Mouse (Mus musculus): ENCODE results near the gene Uts2. TPM values are rescaled to one million over a fixed set of nuclear protein-coding genes. Genes with fewer than 3 reads are reported as not detected.

The Uts2 gene
- not detected for total RNA-seq (2021)
- long read RNA-seq, experiment 1, partial matches to known transcripts, result 0 of 3 reads
- long read RNA-seq, experiment 1, other reads (novel, unspliced or antisense), result 3 of 3 reads
- long read RNA-seq, experiment 2, result 0 reads

DNA sequence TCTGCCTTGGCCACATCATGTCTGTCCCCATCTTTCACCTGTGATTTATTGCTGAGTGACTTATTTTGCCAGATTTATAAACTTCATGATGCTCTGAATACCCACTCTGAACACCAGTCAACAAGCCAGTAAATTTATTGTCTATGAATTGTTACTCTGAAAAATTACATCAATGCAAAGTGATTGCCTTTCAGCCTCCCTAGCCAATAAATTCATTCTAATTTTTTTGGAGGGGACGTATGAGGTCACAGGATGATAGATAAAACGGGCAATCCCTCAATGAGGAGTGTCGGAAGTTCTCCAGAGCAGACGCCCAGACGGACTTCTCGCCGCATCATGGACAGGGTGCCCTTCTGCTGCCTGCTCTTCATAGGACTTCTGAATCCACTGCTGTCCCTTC is at the start of gene Uts2:
Gene Uts2 (plus strand): TSS at position 301 of the 400 bp plus-strand sequence.
- no peak for DNase-seq (ENCODE audit: low spot score in 2 of 2)

DNA sequence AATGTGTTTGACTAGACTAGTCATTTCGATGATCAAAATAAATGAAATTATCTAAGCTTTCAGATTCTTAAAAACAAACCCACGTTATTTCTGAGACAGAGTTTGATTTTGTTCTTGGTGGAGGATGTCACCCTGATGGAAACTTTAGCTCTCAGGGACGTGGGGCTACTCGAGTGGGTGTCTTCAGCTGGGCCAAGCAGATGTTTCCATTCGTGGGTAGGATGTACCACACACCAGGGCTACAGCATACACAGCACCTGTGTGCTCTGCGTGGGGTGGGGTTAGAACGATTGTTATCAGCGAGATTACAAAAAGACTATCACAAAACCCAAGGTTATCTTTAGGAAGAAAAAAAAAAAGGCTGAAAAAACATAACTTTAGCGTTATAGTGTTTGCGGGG is 45.9 kb upstream of the Uts2 start:
- no peak for DNase-seq (ENCODE audit: low spot score in 2 of 2)

- peak in 1 of 2 experiments; percentile 32 for DNase-seq (ENCODE audit: low spot score in 2 of 2)
These were observed 40.4 kb upstream of the Uts2 start for GRCm38 (mm10) chr4:150956369-150957105.

- DNase-seq (ENCODE audit: low spot score in 2 of 2), result no peak
These were observed 39.8 kb upstream of the Uts2 start for GRCm38 (mm10) chr4:150957106-150957458.

DNA sequence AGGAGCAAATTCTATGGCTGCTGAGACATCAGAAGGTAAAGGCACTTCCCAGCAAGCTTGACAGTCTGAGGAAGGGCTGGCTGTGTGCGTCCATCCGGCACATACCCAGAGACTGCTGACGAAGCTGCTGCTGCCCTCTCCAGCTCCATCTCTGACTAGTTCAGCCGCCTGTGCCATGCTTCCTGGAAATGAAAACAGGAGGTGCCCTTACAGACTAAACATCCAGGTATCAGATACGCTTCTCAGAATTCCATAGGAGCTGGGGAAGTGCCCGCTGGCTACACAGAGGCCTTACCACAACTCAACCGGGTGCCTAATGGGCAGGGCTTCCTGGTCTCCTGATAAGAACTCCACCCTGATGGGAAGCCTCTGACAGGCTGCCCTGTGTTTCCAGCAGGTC is 38.4 kb upstream of the Uts2 start:
- no peak for DNase-seq (ENCODE audit: low spot score in 2 of 2)

GRCm38 (mm10) chr4:150962231-150962630 is 34.7 kb upstream of the Uts2 start:
- DNase-seq (ENCODE audit: low spot score in 2 of 2), result no peak

GRCm38 (mm10) chr4:150963711-150964110 is 33.2 kb upstream of the Uts2 start:
- DNase-seq (ENCODE audit: low spot score in 2 of 2), result no peak

GRCm38 (mm10) chr4:150964635-150965554 is 32.0 kb upstream of the Uts2 start:
- peak; percentile 84 to 91 for DNase-seq (ENCODE audit: low spot score in 2 of 2)

DNA sequence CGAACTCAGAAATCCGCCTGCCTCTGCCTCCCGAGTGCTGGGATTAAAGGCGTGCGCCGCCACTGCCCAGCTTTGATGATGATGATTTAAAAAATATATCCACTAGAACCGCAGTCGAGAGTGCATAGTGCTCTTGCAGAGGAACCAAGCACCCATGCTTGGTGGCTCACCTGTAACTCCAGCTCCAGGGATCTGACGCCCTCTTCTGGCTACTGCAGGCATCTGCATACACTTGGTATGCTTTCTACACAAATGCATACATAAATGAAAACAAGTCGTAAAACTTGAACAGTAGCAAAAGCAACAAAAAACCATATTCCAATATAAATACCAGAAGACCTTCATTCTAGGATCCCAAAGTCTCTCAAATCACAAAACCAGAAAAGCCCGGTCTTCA is 31.3 kb upstream of the Uts2 start:
- DNase-seq (ENCODE audit: low spot score in 2 of 2), result no peak

- peak; percentile 73 to 80 for DNase-seq (ENCODE audit: low spot score in 2 of 2)
These were observed 30.3 kb upstream of the Uts2 start for GRCm38 (mm10) chr4:150966556-150966955.

DNA sequence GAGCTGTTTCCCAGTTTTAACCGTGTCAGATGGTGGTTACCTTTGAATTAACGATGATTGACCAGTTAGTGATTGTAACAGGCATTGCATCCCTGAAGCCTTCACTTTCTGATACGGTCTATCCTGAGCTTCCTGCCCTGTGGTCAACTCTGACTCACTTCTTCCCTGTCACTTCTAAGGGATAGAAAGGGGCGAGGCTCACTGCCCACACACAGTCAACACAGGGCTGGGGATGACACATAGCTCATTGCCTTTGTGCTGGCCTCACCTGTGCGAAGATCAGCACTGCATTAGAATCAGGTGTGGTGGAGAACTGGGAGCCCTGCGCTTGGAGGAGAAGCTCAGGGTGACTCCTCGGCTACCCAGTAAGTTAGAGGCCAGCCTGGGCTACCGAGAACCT is 27.9 kb upstream of the Uts2 start:
- DNase-seq (ENCODE audit: low spot score in 2 of 2), result no peak

GRCm38 (mm10) chr4:150973264-150973663 is 23.6 kb upstream of the Uts2 start:
- no peak for DNase-seq (ENCODE audit: low spot score in 2 of 2)

DNA sequence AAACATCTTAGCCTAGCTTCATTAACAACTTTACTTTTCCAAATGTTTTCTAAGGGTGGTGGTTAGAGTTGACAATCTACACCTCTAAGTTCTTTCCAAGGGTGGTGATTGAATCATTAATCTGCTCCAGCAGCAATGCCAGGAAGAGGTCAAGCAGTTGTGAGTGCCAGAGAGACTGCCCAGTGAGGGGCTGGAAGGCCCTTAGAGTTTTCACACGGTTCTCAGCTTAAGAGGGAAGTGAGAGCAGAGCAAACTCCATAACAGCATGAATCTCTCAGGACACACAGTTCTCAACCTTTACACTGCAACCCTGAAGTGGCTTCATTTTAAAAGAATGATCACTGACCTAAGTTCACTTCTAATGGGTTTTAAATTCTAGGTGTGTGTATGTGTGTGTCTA is 21.8 kb upstream of the Uts2 start:
- DNase-seq (ENCODE audit: low spot score in 2 of 2), result no peak

GRCm38 (mm10) chr4:150978156-150978910 is 18.6 kb upstream of the Uts2 start:
- no peak for DNase-seq (ENCODE audit: low spot score in 2 of 2)

DNA sequence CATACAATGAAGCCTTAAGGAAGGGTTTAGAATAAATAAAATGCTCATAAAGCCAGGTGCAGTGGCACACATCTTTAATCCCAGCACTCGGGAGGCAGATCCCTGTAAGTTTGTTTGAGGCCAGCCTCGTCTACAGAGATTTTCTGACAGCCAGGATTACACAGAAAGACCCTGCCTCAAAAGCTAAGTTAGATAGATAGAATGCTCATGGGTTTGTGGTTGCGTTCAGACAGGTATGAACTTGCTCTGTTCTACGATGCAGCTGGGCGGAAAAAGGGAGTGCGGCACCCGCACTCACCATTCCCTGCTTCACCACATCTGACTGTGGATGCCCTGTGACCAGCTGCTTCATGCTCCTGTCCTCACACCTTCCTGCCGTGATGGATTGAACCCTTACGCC is 17.4 kb upstream of the Uts2 start:
- no peak for DNase-seq (ENCODE audit: low spot score in 2 of 2)

DNA sequence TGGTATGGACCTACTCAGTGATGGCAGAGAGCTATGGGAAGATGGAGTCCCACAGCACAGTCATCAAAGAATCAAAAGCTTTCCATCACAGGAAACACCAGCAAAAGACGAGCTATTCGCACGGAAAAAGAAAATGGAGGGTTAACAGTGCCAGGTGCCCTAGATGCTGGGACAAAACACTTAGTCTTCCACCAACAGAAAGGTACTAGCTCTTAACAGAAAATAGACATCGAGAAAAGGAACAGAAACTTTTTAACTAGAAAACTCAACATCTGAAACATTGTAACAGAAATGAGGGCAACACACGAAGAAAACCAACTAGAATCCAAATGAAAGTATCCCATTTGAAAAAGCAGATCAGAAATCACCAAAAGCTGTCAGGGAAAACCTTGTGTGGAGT is 16.7 kb upstream of the Uts2 start:
- no peak for DNase-seq (ENCODE audit: low spot score in 2 of 2)

GRCm38 (mm10) chr4:150990148-150990547 is 6.7 kb upstream of the Uts2 start:
- DNase-seq (ENCODE audit: low spot score in 2 of 2), result no peak

- DNase-seq (ENCODE audit: low spot score in 2 of 2), result no peak
These were observed 1.7 kb downstream of the Uts2 start for GRCm38 (mm10) chr4:150998626-150999025.

- DNase-seq (ENCODE audit: low spot score in 2 of 2), result no peak
These were observed 4.5 kb downstream of the Uts2 start for GRCm38 (mm10) chr4:151001397-151001796.

DNA sequence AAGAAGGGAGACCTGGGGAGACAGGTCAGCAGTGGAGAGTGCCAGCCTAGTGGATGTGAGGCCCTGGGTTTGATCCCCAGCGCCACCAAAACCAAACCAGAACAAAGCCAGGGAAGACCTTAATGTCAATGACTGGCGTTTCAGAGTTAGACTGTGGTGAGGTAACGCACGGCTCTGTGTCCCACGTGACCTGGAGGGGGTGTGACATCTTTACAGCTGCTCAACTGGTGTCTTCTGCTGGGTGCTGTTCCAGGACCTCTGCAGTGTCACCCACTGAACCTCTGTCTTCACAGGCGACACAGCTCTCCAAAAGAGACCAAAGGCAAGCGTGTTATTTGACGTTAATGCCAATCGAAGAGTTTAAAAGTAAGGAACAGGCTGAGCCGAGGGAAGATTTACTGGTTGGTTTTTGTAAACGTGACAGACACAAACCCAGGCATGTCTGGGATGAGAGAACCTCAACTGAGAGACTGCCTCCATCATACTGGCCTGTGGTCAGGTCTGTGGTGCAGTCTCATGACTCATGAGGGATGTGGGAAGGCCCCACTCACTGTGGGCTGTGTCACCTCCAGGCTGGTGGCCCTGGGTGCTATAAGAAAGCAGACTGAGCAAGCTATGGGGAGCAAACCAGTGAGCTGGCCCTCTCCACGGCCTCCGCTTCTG is 8.9 kb downstream of the Uts2 start:
- DNase-seq (ENCODE audit: low spot score in 2 of 2), result no peak

GRCm38 (mm10) chr4:151006945-151007344 is 10.0 kb downstream of the Uts2 start:
- DNase-seq (ENCODE audit: low spot score in 2 of 2), result peak; percentile 29 to 49

All from layer of hippocampus, postnatal 14 days (tissue).